Mouse (Mus musculus) NIH3T3 (cell line): Measurements from ENCODE around the gene Fam205a2.
"Not testable (repeated sequence)": the region's sequence is repeated elsewhere in the genome, so short reads cannot be mapped to it uniquely, and the experiment has no call there.

Source experiments
- DNase-seq: peaks from one replicate; pipeline ENCODE4 v3.0.0-alpha.2; 2012; ENCODE audit warnings: low read depth

The Fam205a2 gene

GRCm38 (mm10) chr4:42528075-42528474 is at the start of gene Fam205a2:
Gene Fam205a2 (minus strand): TSS chr4:42528175.
- not testable (repeated sequence) for DNase-seq
